Mouse (Mus musculus) stomach, postnatal 0 days (tissue): ENCODE results near the gene Copg2.

Source experiments
- CTCF ChIP-seq: IDR thresholded peaks from 2 replicates; pipeline ENCODE4 v1.5.1; 2016; ENCODE audit warnings: antibody characterized with exemption, low read depth, mild to moderate bottlenecking, moderate library complexity
- EP300 ChIP-seq: optimal IDR thresholded peaks from 2 replicates; pipeline ENCODE3; 2016; ENCODE audit warnings: antibody characterized with exemption

DNA sequence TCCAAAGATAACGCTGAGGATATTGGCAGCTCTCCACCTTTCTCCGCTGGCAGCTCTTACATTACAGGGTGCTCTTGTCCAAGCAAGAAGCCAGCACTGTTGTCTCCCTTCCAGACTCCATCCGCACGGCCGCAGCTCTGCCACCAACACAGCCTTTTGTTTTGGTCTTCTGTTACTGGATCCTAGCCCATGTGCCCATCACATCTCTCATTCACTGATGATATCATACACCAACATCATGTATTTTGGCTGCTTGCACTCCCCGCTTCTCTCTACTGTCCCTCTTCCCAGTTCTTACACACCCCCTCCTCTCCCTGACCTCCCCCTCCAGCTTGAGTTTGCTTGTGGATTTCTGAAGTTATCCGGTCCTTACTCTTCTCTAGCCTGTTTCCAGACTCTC is 179.8 kb downstream of the Copg2 start:
- TF ChIP-seq CTCF (no peak), EP300 (no peak)
